In genomic region chr5:124021148-124021547, GRCm38 (mm10) we compare ENCODE assay signal across 9 mouse cellular contexts. TPM values are rescaled to one million over a fixed set of nuclear protein-coding genes. Genes with fewer than 3 reads are reported as not detected.
DNase-seq lines count a peak whose midpoint lies in the region; ATAC-seq lines count a peak whose summit lies in the region.
"Had no signal": no experiment of that assay in that cellular context is flagged by ENCODE, and none has a peak within 500 bp of the region (broad histone marks: within the 10 kb centered on the region; RNA-seq: fewer than 3 reads in every experiment).

No protein-coding gene starts in this region.

- ATAC-seq in granulocyte monocyte progenitor cell, adult 5-6 weeks (replicated peaks; ENCODE audit: poor library complexity, severe bottlenecking), result peak; percentile 28
- peak; percentile 5; the same call in 1 of the 2 replicates for ATAC-seq in megakaryocyte, adult 5-6 weeks (ENCODE audit: poor library complexity, severe bottlenecking)
- no peak for ATAC-seq in inflammation-experienced regulatory T-cells, adult 6 months
- ATAC-seq in frontal cortex, adult (ENCODE audit: low TSS enrichment), result no peak

- DNase-seq in adrenal gland, adult (ENCODE audit: inconsistent age in 2 of 2, low spot score in 1 of 2), result peak; percentile 75 to 90
- DNase-seq in adrenal gland, postnatal 4 days (ENCODE audit: low spot score in 2 of 2), result no peak
- peak; percentile 54 to 75 for DNase-seq in lung, adult 18-20 months
- no peak for DNase-seq in lung, postnatal 14 days
- DNase-seq: gastrocnemius, postnatal 25 days had no signal

RNA-seq across cellular contexts. Expression of gene Vps37b, which starts 10.9 kb away (rescaled TPM):
- total RNA-seq in adrenal gland, postnatal 4 days (2021), result 10 to 100 TPM; 61.4 to 64.1 TPM
- total RNA-seq in granulocyte monocyte progenitor cell, adult 5-6 weeks (2014; fragmentation: Nextera tagmentation), result 7.6 and 11.1 TPM in 2 replicates
- total RNA-seq in granulocyte monocyte progenitor cell, adult 5-6 weeks (2017), result 9.5 and 11.6 TPM in 2 replicates
- total RNA-seq in megakaryocyte, adult 5-6 weeks (2015), result 28.9 and 29.2 TPM in 2 replicates
- total RNA-seq in megakaryocyte, adult 5-6 weeks (2017), result 29.1 and 29.9 TPM in 2 replicates
- 10 to 100 TPM; 18.4 to 21.9 (median 18.7) TPM for polyA plus RNA-seq in inflammation-experienced regulatory T-cells, adult 6 months (2017; shearing (Covaris generic))

RNA-seq across cellular contexts. Expression of gene Hip1r, which starts 47.7 kb away (rescaled TPM):
- 10 to 100 TPM; 16.3 to 23.6 TPM for total RNA-seq in adrenal gland, postnatal 4 days (2021)
- 11.5 and 39.3 TPM in 2 replicates for total RNA-seq in granulocyte monocyte progenitor cell, adult 5-6 weeks (2014; fragmentation: Nextera tagmentation)
- total RNA-seq in granulocyte monocyte progenitor cell, adult 5-6 weeks (2017), result 10.1 and 16.9 TPM in 2 replicates
- total RNA-seq in megakaryocyte, adult 5-6 weeks (2015), result 6.0 and 6.6 TPM in 2 replicates
- 12.1 and 13.0 TPM in 2 replicates for total RNA-seq in megakaryocyte, adult 5-6 weeks (2017)
- 10 to 100 TPM in 2 of 3 experiments, 1 to 10 TPM in 1; 5.9 to 20.1 (median 14.8) TPM for polyA plus RNA-seq in inflammation-experienced regulatory T-cells, adult 6 months (2017; shearing (Covaris generic))

Comparison
In these comparisons a context has a peak if more than half of its experiments do, and no peak if none do; other contexts are left out.
1. DNase-seq: peak in adrenal gland, adult (2 of 2) and lung, adult 18-20 months (2 of 2); none in adrenal gland, postnatal 4 days (0 of 2) and lung, postnatal 14 days (single experiment).
2. ATAC-seq: peak in granulocyte monocyte progenitor cell, adult 5-6 weeks (single experiment) and megakaryocyte, adult 5-6 weeks (single experiment); none in inflammation-experienced regulatory T-cells, adult 6 months (single experiment) and frontal cortex, adult (single experiment).